ENCODE assay signal across 9 mouse cellular contexts in genomic region chrX:12322453-12322852, GRCm38 (mm10).
DNase-seq lines count a peak whose midpoint lies in the region.
"Had no signal": no experiment of that assay in that cellular context is flagged by ENCODE, and none has a peak within 500 bp of the region (broad histone marks: within the 10 kb centered on the region; RNA-seq: fewer than 3 reads in every experiment).

No protein-coding gene starts in this region.

- intact Hi-C loops in heart, postnatal 36 days (cut with DNase I) = no loop called here

- DNase-seq in heart, adult 9 months (ENCODE audit: low spot score in 2 of 2) = peak; percentile 10 to 16
- no peak for DNase-seq in heart, postnatal 36 days
- DNase-seq in lung, adult 18-20 months = peak; percentile 26 to 53
- no peak for DNase-seq in lung, postnatal 4 days
- DNase-seq in gonadal fat pad, adult 2 months (ENCODE audit: low read depth) = peak; percentile 40
- DNase-seq in lung, postnatal 25 days (ENCODE audit: low spot score) = peak; percentile 21
- DNase-seq in ovary, postnatal 36 days (ENCODE audit: low spot score) = no peak
- DNase-seq: retina, postnatal 1 day; thymus, postnatal 25 days had no signal

Comparison
In these comparisons a context has a peak if more than half of its experiments do, and no peak if none do; other contexts are left out.
1. DNase-seq: peak in heart, adult 9 months (2 of 2), lung, adult 18-20 months (2 of 2), gonadal fat pad, adult 2 months (single experiment) and lung, postnatal 25 days (single experiment); none in heart, postnatal 36 days (0 of 2), lung, postnatal 4 days (0 of 2) and ovary, postnatal 36 days (single experiment).